8 mouse cellular contexts compared by ENCODE assay signal in genomic region chr5:143314183-143314729, GRCm38 (mm10). TPM values are rescaled to one million over a fixed set of nuclear protein-coding genes. Genes with fewer than 3 reads are reported as not detected.
DNase-seq lines count a peak whose midpoint lies in the region; ATAC-seq and TF ChIP-seq lines count a peak whose summit lies in the region.

No protein-coding gene starts in this region.

- H3K27me3 ChIP-seq in spleen, adult 2 months (ENCODE audit: control insufficient read depth, insufficient read depth, low read length): no peaks in the 10 kb centered on the region
- H3K27me3 ChIP-seq in limb, embryonic 14.5 days (ENCODE audit: control insufficient read depth, insufficient read depth, low read length): no peaks in the 10 kb centered on the region
- H3K27me3 ChIP-seq in small intestine, adult 2 months (ENCODE audit: control insufficient read depth, insufficient read depth, low read length): no peaks in the 10 kb centered on the region

- H3K36me3 ChIP-seq in spleen, adult 2 months (ENCODE audit: control insufficient read depth, insufficient read depth, low read length): peaks cover 22% of the 10 kb centered on the region
- H3K36me3 ChIP-seq in limb, embryonic 14.5 days (ENCODE audit: control insufficient read depth, insufficient read depth, low read length): peaks cover 67% of the 10 kb centered on the region
- H3K36me3 ChIP-seq in small intestine, adult 2 months (ENCODE audit: control insufficient read depth, insufficient read depth, low read length): peaks cover 29% of the 10 kb centered on the region

- ATAC-seq in limb, embryonic 14.5 days (ENCODE audit: low FRiP score, low read depth): no peak

- peak overlapping the region; percentile 73 for H3K4me3 ChIP-seq in spleen, adult 2 months (ENCODE audit: extremely low read depth, insufficient read depth, insufficient read length)
- peak overlapping the region; percentile 92 for H3K4me3 ChIP-seq in embryonic fibroblast, embryonic 13.5 days (ENCODE audit: insufficient read depth, low read length)
- H3K4me3 ChIP-seq in limb, embryonic 14.5 days (replicated peaks; ENCODE audit: low read length): peak overlapping the region; percentile 88
- H3K4me3 ChIP-seq in small intestine, adult 2 months (ENCODE audit: low read depth, low read length): peak overlapping the region; percentile 99

- no peak for TF ChIP-seq CTCF in spleen, adult 2 months (IDR thresholded peaks at IDR 0.05; ENCODE audit: extremely low read depth, insufficient read depth, insufficient read length, insufficient replicate concordance)
- TF ChIP-seq CTCF in embryonic fibroblast, embryonic 13.5 days (IDR thresholded peaks at IDR 0.05; ENCODE audit: borderline replicate concordance, insufficient read depth, low read length): no peak
- TF ChIP-seq CTCF in small intestine, adult 2 months (IDR thresholded peaks at IDR 0.05; ENCODE audit: extremely low read depth, insufficient read length, insufficient replicate concordance, low read depth, low read length): no peak

- peak overlapping the region; percentile 52 for H3K4me2 ChIP-seq in limb, embryonic 14.5 days (replicated peaks; ENCODE audit: low read depth, low read length, severe bottlenecking)

- peak overlapping the region; percentile 93 for H3K9ac ChIP-seq in limb, embryonic 14.5 days (ENCODE audit: low read depth, low read length, severe bottlenecking)

- WGBS in spleen, adult 2 months: 16% methylated on average over 16 of the region's 16 CpGs
- 2% methylated on average over 16 of the region's 16 CpGs for WGBS in limb, embryonic 14.5 days
- 6% methylated on average over 16 of the region's 16 CpGs for WGBS in small intestine, adult 2 months

- TF ChIP-seq POLR2A in spleen, adult 2 months (IDR thresholded peaks at IDR 0.05; ENCODE audit: low read depth, low read length): no peak
- no peak for TF ChIP-seq POLR2A in embryonic fibroblast, embryonic 13.5 days (IDR thresholded peaks at IDR 0.05; ENCODE audit: low read depth, low read length)
- TF ChIP-seq POLR2A in limb, embryonic 14.5 days (IDR thresholded peaks at IDR 0.05; ENCODE audit: borderline replicate concordance, extremely low read depth, insufficient read depth, insufficient read length): no peak
- TF ChIP-seq POLR2A in small intestine, adult 2 months (IDR thresholded peaks at IDR 0.05; ENCODE audit: low read depth, low read length): no peak

- DNase-seq in spleen, adult 2 months (ENCODE audit: low read depth in 1 of 2, low spot score in 2 of 2): no peak
- DNase-seq in spleen, postnatal 14 days (ENCODE audit: low spot score in 2 of 2): no peak
- DNase-seq in limb, embryonic 14.5 days (ENCODE audit: low spot score): no peak
- no peak for DNase-seq in right cerebral cortex, adult 2 months (ENCODE audit: low spot score in 2 of 2)
- no peak for DNase-seq in layer of hippocampus, adult 18-20 months (ENCODE audit: low spot score in 2 of 2)
- DNase-seq in cerebellum, adult 11-12 months: no peak

- peak overlapping the region; percentile 97 for H3K27ac ChIP-seq in spleen, adult 2 months (ENCODE audit: insufficient read depth, low read length)
- peak overlapping the region; percentile 70; the same call in 1 of the 2 replicates for H3K27ac ChIP-seq in embryonic fibroblast, embryonic 13.5 days (ENCODE audit: insufficient read depth, low read length)
- peak overlapping the region; percentile 86; the same call in 1 of the 2 replicates for H3K27ac ChIP-seq in limb, embryonic 14.5 days (replicated peaks; ENCODE audit: low read depth, low read length)
- H3K27ac ChIP-seq in small intestine, adult 2 months (ENCODE audit: insufficient read depth, low read depth, low read length): peak overlapping the region; percentile 73; the same call in 1 of the 2 replicates

- no peaks in the 10 kb centered on the region for H3K9me3 ChIP-seq in limb, embryonic 14.5 days (ENCODE audit: control insufficient read depth, low read length)

- peaks cover 4% of the 10 kb centered on the region; the same call in 1 of the 2 replicates for H3K4me1 ChIP-seq in spleen, adult 2 months (ENCODE audit: control insufficient read depth, insufficient read depth, insufficient read length)
- no peaks in the 10 kb centered on the region for H3K4me1 ChIP-seq in embryonic fibroblast, embryonic 13.5 days (ENCODE audit: control insufficient read depth, insufficient read depth, low read length)
- peaks cover 10% of the 10 kb centered on the region for H3K4me1 ChIP-seq in limb, embryonic 14.5 days (ENCODE audit: control insufficient read depth, insufficient read depth, low read length)
- H3K4me1 ChIP-seq in small intestine, adult 2 months (ENCODE audit: control insufficient read depth, insufficient read depth, insufficient read length, low read length): peaks cover 4% of the 10 kb centered on the region

RNA-seq across cellular contexts. Expression of gene E130309D02Rik, which starts 0.9 kb away (rescaled TPM):
- polyA plus RNA-seq in spleen, adult 2 months (2012; rRNA removed): 24.9 and 35.0 TPM in 2 replicates
- 13.5 and 15.0 TPM in 2 replicates for polyA plus RNA-seq in embryonic fibroblast, embryonic 13.5 days (2011; ENCODE audit: insufficient read length, low read depth, missing spikeins)
- polyA plus RNA-seq in limb, embryonic 14.5 days (2012; rRNA removed): 25.2 and 35.2 TPM in 2 replicates
- 29.2 and 33.3 TPM in 2 replicates for polyA plus RNA-seq in limb, embryonic 14.5 days (2014; fragmentation: Nextera tagmentation; extraction: Ambion mirVana)
- 19.8 and 28.2 TPM in 2 replicates for polyA plus RNA-seq in small intestine, adult 2 months (2012; rRNA removed)
- total RNA-seq in layer of hippocampus, adult 18-20 months (2021): 10 to 100 TPM; 26.3 to 26.5 TPM

RNA-seq across cellular contexts. Expression of gene Zdhhc4, which starts 14.8 kb away (rescaled TPM):
- polyA plus RNA-seq in spleen, adult 2 months (2012; rRNA removed): 55.2 and 60.2 TPM in 2 replicates
- 43.8 and 45.5 TPM in 2 replicates for polyA plus RNA-seq in embryonic fibroblast, embryonic 13.5 days (2011; ENCODE audit: insufficient read length, low read depth, missing spikeins)
- 67.2 and 92.8 TPM in 2 replicates for polyA plus RNA-seq in limb, embryonic 14.5 days (2012; rRNA removed)
- polyA plus RNA-seq in limb, embryonic 14.5 days (2014; fragmentation: Nextera tagmentation; extraction: Ambion mirVana): 85.2 and 86.3 TPM in 2 replicates
- polyA plus RNA-seq in small intestine, adult 2 months (2012; rRNA removed): 24.4 and 44.6 TPM in 2 replicates
- 10 to 100 TPM; 46.2 to 51.5 TPM for total RNA-seq in layer of hippocampus, adult 18-20 months (2021)

RNA-seq across cellular contexts. Expression of gene Zfp853, which starts 20.8 kb away (rescaled TPM):
- polyA plus RNA-seq in spleen, adult 2 months (2012; rRNA removed): 0.91 and 1.1 TPM in 2 replicates
- polyA plus RNA-seq in embryonic fibroblast, embryonic 13.5 days (2011; ENCODE audit: insufficient read length, low read depth, missing spikeins): 0.25 and 0.44 TPM in 2 replicates
- polyA plus RNA-seq in limb, embryonic 14.5 days (2012; rRNA removed): 9.1 and 11.4 TPM in 2 replicates
- 0.26 and 0.35 TPM in 2 replicates for polyA plus RNA-seq in limb, embryonic 14.5 days (2014; fragmentation: Nextera tagmentation; extraction: Ambion mirVana)
- 0.34 and 0.35 TPM in 2 replicates for polyA plus RNA-seq in small intestine, adult 2 months (2012; rRNA removed)
- 1 to 10 TPM; 4.1 to 4.2 TPM for total RNA-seq in layer of hippocampus, adult 18-20 months (2021)

RNA-seq across cellular contexts. Expression of gene Grid2ip, which starts 42.9 kb away (rescaled TPM):
- polyA plus RNA-seq in spleen, adult 2 months (2012; rRNA removed): not detected in 2 replicates
- polyA plus RNA-seq in embryonic fibroblast, embryonic 13.5 days (2011; ENCODE audit: insufficient read length, low read depth, missing spikeins): not detected in 2 replicates
- polyA plus RNA-seq in limb, embryonic 14.5 days (2012; rRNA removed): 1.5 and 2.2 TPM in 2 replicates
- 0.51 and 0.89 TPM in 2 replicates for polyA plus RNA-seq in limb, embryonic 14.5 days (2014; fragmentation: Nextera tagmentation; extraction: Ambion mirVana)
- 0.09 and 0.22 TPM in 2 replicates for polyA plus RNA-seq in small intestine, adult 2 months (2012; rRNA removed)
- total RNA-seq in layer of hippocampus, adult 18-20 months (2021): 1 to 10 TPM; 1.5 to 2.0 TPM

RNA-seq across cellular contexts. Expression of gene Zfp316, which starts 44.4 kb away (rescaled TPM):
- polyA plus RNA-seq in spleen, adult 2 months (2012; rRNA removed): 4.2 and 7.8 TPM in 2 replicates
- 3.6 and 3.7 TPM in 2 replicates for polyA plus RNA-seq in embryonic fibroblast, embryonic 13.5 days (2011; ENCODE audit: insufficient read length, low read depth, missing spikeins)
- 9.1 and 12.2 TPM in 2 replicates for polyA plus RNA-seq in limb, embryonic 14.5 days (2012; rRNA removed)
- polyA plus RNA-seq in limb, embryonic 14.5 days (2014; fragmentation: Nextera tagmentation; extraction: Ambion mirVana): 2.8 and 4.1 TPM in 2 replicates
- polyA plus RNA-seq in small intestine, adult 2 months (2012; rRNA removed): 3.5 and 5.6 TPM in 2 replicates
- 10 to 100 TPM; 23.7 to 24.7 TPM for total RNA-seq in layer of hippocampus, adult 18-20 months (2021)
